Comparison of ENCODE assay signal across 31 mouse cellular contexts in genomic region chr4:150178131-150178530, GRCm38 (mm10). TPM values are rescaled to one million over a fixed set of nuclear protein-coding genes. Genes with fewer than 3 reads are reported as not detected.
DNase-seq lines count a peak whose midpoint lies in the region; ATAC-seq lines count a peak whose summit lies in the region.
"Had no signal": no experiment of that assay in that cellular context is flagged by ENCODE, and none has a peak within 500 bp of the region (broad histone marks: within the 10 kb centered on the region; RNA-seq: fewer than 3 reads in every experiment).

No protein-coding gene starts in this region.

- no peaks in the 10 kb centered on the region for H3K27me3 ChIP-seq in embryonic facial prominence, embryonic 11.5 days (ENCODE audit: control insufficient read depth, insufficient read depth, low read length)
- no peaks in the 10 kb centered on the region for H3K27me3 ChIP-seq in liver, embryonic 11.5 days (replicated peaks; ENCODE audit: control insufficient read depth, insufficient read depth, low read length)
- H3K27me3 ChIP-seq: forebrain, embryonic 12.5 days; heart, embryonic 13.5 days; hindbrain, embryonic 15.5 days; intestine, embryonic 15.5 days; neural tube, embryonic 15.5 days had no signal

- peak; percentile 64; the same call in 1 of the 2 replicates for ATAC-seq in embryonic facial prominence, embryonic 11.5 days (replicated peaks; ENCODE audit: insufficient number of reproducible peaks, low FRiP score, low TSS enrichment, low read depth)
- no peak for ATAC-seq in liver, embryonic 11.5 days (replicated peaks; ENCODE audit: low FRiP score)
- ATAC-seq: intestine, embryonic 15.5 days; liver, postnatal 0 days had no signal

- no peak overlapping the region for H3K4me2 ChIP-seq in embryonic facial prominence, embryonic 11.5 days (ENCODE audit: low read depth, low read length)
- H3K4me2 ChIP-seq in liver, embryonic 11.5 days, result no peak overlapping the region
- H3K4me2 ChIP-seq: forebrain, embryonic 12.5 days; heart, embryonic 13.5 days; hindbrain, embryonic 15.5 days; intestine, embryonic 15.5 days; neural tube, embryonic 15.5 days had no signal

- H3K9ac ChIP-seq in embryonic facial prominence, embryonic 11.5 days (replicated peaks; ENCODE audit: low read length), result no peak overlapping the region
- H3K9ac ChIP-seq in liver, embryonic 11.5 days (ENCODE audit: low read depth, low read length), result no peak overlapping the region
- H3K9ac ChIP-seq: forebrain, embryonic 12.5 days; heart, embryonic 13.5 days; hindbrain, embryonic 15.5 days; intestine, embryonic 15.5 days; liver, postnatal 0 days; neural tube, embryonic 15.5 days had no signal

- H3K36me3 ChIP-seq in embryonic facial prominence, embryonic 11.5 days (replicated peaks; ENCODE audit: control insufficient read depth, insufficient read depth, low read depth, low read length), result no peaks in the 10 kb centered on the region; the same call in 1 of the 2 replicates
- no peaks in the 10 kb centered on the region for H3K36me3 ChIP-seq in liver, embryonic 11.5 days (ENCODE audit: control insufficient read depth, insufficient read depth, low read length)
- H3K36me3 ChIP-seq: forebrain, embryonic 12.5 days; heart, embryonic 13.5 days; hindbrain, embryonic 15.5 days; intestine, embryonic 15.5 days; midbrain, embryonic 10.5 days; neural tube, embryonic 15.5 days had no signal

- peak overlapping the region; percentile 35; the same call in 1 of the 2 replicates for H3K27ac ChIP-seq in embryonic facial prominence, embryonic 11.5 days (replicated peaks; ENCODE audit: low read depth, low read length)
- no peak overlapping the region for H3K27ac ChIP-seq in liver, embryonic 11.5 days (ENCODE audit: low read depth, low read length)
- H3K27ac ChIP-seq: forebrain, embryonic 12.5 days; heart, embryonic 13.5 days; hindbrain, embryonic 15.5 days; intestine, embryonic 15.5 days; midbrain, embryonic 10.5 days; neural tube, embryonic 15.5 days had no signal

- WGBS in embryonic facial prominence, embryonic 11.5 days, result 23% methylated on average over 4 of the region's 4 CpGs
- 52% methylated on average over 4 of the region's 4 CpGs for WGBS in liver, embryonic 11.5 days

- peak; percentile 50 for DNase-seq in embryo, embryonic 10 days (ENCODE audit: low spot score)
- no peak for DNase-seq in embryo, embryonic 9.5 days (ENCODE audit: extremely low spot score)
- DNase-seq in 3T3-L1 (ENCODE audit: low read depth, low spot score), result peak; percentile 50
- peak; percentile 77 for DNase-seq in embryonic facial prominence, embryonic 11.5 days (ENCODE audit: low spot score)
- DNase-seq in hindlimb bud, embryonic 11.5 days (ENCODE audit: extremely low spot score, low read depth, low spot score), result peak; percentile 47
- DNase-seq in kidney, adult 18-20 months, result no peak
- no peak for DNase-seq in kidney, postnatal 4 days
- DNase-seq in liver, embryonic 11.5 days (ENCODE audit: low spot score), result no peak
- DNase-seq: adrenal gland, postnatal 36 days; cerebellum, adult 9-10 months; gastrocnemius, postnatal 25 days; heart, adult 18-20 months; heart, postnatal 36 days; kidney, postnatal 36 days; layer of hippocampus, adult 9-11 months; liver, postnatal 0 days; lung, postnatal 36 days; right cerebral cortex, adult 18-20 months; right cerebral cortex, postnatal 4 days; thymus, postnatal 36 days had no signal

- no peaks in the 10 kb centered on the region; the same call in 1 of the 2 replicates for H3K4me1 ChIP-seq in embryonic facial prominence, embryonic 11.5 days (ENCODE audit: control insufficient read depth, insufficient read depth, low read length)
- H3K4me1 ChIP-seq in liver, embryonic 11.5 days (replicated peaks; ENCODE audit: control insufficient read depth, insufficient read depth, low read length), result no peaks in the 10 kb centered on the region; the same call in 1 of the 2 replicates
- H3K4me1 ChIP-seq: forebrain, embryonic 12.5 days; neural tube, embryonic 15.5 days had no signal

- no peak overlapping the region for H3K4me3 ChIP-seq in embryonic facial prominence, embryonic 11.5 days (ENCODE audit: low read depth, low read length)
- no peak overlapping the region for H3K4me3 ChIP-seq in liver, embryonic 11.5 days (ENCODE audit: low read depth, low read length)
- H3K4me3 ChIP-seq: forebrain, embryonic 12.5 days; heart, embryonic 13.5 days; hindbrain, embryonic 15.5 days; intestine, embryonic 15.5 days; midbrain, embryonic 10.5 days; neural tube, embryonic 15.5 days had no signal

- H3K9me3 ChIP-seq in embryonic facial prominence, embryonic 11.5 days (replicated peaks; ENCODE audit: control insufficient read depth, low read length), result no peaks in the 10 kb centered on the region
- H3K9me3 ChIP-seq in liver, embryonic 11.5 days (ENCODE audit: control insufficient read depth, low read length), result no peaks in the 10 kb centered on the region
- H3K9me3 ChIP-seq: forebrain, embryonic 12.5 days; hindbrain, embryonic 15.5 days; intestine, embryonic 15.5 days; neural tube, embryonic 15.5 days had no signal

RNA-seq across cellular contexts. Expression of gene Car6, which starts 23.0 kb away (rescaled TPM):
- 0.18 TPM in 1 of 2 replicates, not detected in the other for polyA plus RNA-seq in embryonic facial prominence, embryonic 11.5 days (2014; fragmentation: Nextera tagmentation; extraction: Ambion mirVana)
- not detected in 2 replicates for polyA plus RNA-seq in liver, embryonic 11.5 days (2014; fragmentation: Nextera tagmentation; extraction: Ambion mirVana)
- polyA plus RNA-seq: forebrain, embryonic 12.5 days; frontal cortex, adult 2 months; heart, embryonic 13.5 days; hindbrain, embryonic 15.5 days; intestine, embryonic 15.5 days; kidney, embryonic 14.5 days; liver, adult 2 months; liver, postnatal 0 days; midbrain, embryonic 10.5 days; midbrain, postnatal 0 days; neural tube, embryonic 15.5 days; stomach, embryonic 14.5 days had no signal

RNA-seq across cellular contexts. Expression of gene Slc2a7, which starts 29.4 kb away (rescaled TPM):
- not detected in 2 replicates for polyA plus RNA-seq in embryonic facial prominence, embryonic 11.5 days (2014; fragmentation: Nextera tagmentation; extraction: Ambion mirVana)
- polyA plus RNA-seq in liver, embryonic 11.5 days (2014; fragmentation: Nextera tagmentation; extraction: Ambion mirVana), result not detected in 2 replicates
- polyA plus RNA-seq: forebrain, embryonic 12.5 days; frontal cortex, adult 2 months; heart, embryonic 13.5 days; hindbrain, embryonic 15.5 days; kidney, embryonic 14.5 days; liver, adult 2 months; liver, postnatal 0 days; midbrain, embryonic 10.5 days; midbrain, postnatal 0 days; neural tube, embryonic 15.5 days; stomach, embryonic 14.5 days had no signal

RNA-seq across cellular contexts. Expression of gene Eno1, which starts 58.4 kb away (rescaled TPM):
- polyA plus RNA-seq in embryonic facial prominence, embryonic 11.5 days (2014; fragmentation: Nextera tagmentation; extraction: Ambion mirVana), result 1,873 and 2,043 TPM in 2 replicates
- polyA plus RNA-seq in liver, embryonic 11.5 days (2014; fragmentation: Nextera tagmentation; extraction: Ambion mirVana), result 2,392 and 2,590 TPM in 2 replicates

RNA-seq across cellular contexts. Expression of gene Slc2a5, which starts 59.0 kb away (rescaled TPM):
- 0.90 and 1.4 TPM in 2 replicates for polyA plus RNA-seq in embryonic facial prominence, embryonic 11.5 days (2014; fragmentation: Nextera tagmentation; extraction: Ambion mirVana)
- 0.14 and 0.48 TPM in 2 replicates for polyA plus RNA-seq in liver, embryonic 11.5 days (2014; fragmentation: Nextera tagmentation; extraction: Ambion mirVana)

Comparison
In these comparisons a context has a peak if more than half of its experiments do, and no peak if none do; other contexts are left out.
1. DNase-seq: peak in embryo, embryonic 10 days (single experiment), 3T3-L1 (single experiment), embryonic facial prominence, embryonic 11.5 days (single experiment) and hindlimb bud, embryonic 11.5 days (single experiment); none in embryo, embryonic 9.5 days (single experiment), kidney, adult 18-20 months (single experiment), kidney, postnatal 4 days (0 of 2) and liver, embryonic 11.5 days (single experiment).